Mouse (Mus musculus) G1E (cell line): ENCODE data around the gene Eng.

Experiments used
- CTCF ChIP-seq: IDR thresholded peaks from 2 replicates; pipeline ENCODE4 v1.5.1; 2012; ENCODE audit warnings: low read depth, low read length, inconsistent platforms, mixed read lengths
- GATA1 ChIP-seq: IDR thresholded peaks from 2 replicates; pipeline ENCODE4 v1.6.1; 2012; ENCODE audit warnings: borderline replicate concordance, low read length, inconsistent platforms, mixed read lengths
- POLR2AphosphoS5 ChIP-seq: IDR thresholded peaks from 2 replicates; pipeline ENCODE4 v1.6.1; 2012; ENCODE audit warnings: low read depth, low read length, inconsistent platforms; ENCODE audit not compliant: insufficient replicate concordance
- TAL1 ChIP-seq: conservative IDR thresholded peaks from 2 replicates; pipeline ENCODE4 v1.6.1; 2012; ENCODE audit warnings: low read depth, low read length, inconsistent platforms, mixed read lengths

DNA sequence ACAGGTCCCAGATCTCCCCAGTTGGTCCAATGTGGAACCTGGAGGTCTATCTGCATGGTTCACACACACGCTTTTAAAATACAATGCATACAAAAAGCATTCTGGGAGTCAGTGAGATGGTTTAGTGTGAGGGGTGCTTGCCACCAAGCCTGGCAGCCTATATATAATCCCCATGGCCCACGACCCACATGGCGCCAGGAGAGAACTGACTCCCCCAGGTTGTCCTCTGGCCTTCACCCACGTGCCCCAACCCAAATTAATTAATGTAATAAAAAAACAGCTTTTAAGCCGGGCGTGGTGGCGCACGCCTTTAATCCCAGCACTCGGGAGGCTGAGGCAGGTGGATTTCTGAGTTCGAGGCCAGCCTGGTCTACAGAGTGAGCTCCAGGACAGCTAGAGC lies 37.3 kb downstream of the Eng start:
- TF ChIP-seq GATA1 (no peak), CTCF (no peak), POLR2AphosphoS5 (no peak), TAL1 (no peak)
